Mouse (Mus musculus): ENCODE results near the gene Gpr65. TPM values are rescaled to one million over a fixed set of nuclear protein-coding genes. Genes with fewer than 3 reads are reported as not detected.
A peak's percentile ranks its signal among the peaks of the same experiment; 100 is the strongest.

Gpr65 gene
- total and polyA plus RNA-seq, 3 experiments = 31.9 to 80.5 (median 80.3) TPM

DNA sequence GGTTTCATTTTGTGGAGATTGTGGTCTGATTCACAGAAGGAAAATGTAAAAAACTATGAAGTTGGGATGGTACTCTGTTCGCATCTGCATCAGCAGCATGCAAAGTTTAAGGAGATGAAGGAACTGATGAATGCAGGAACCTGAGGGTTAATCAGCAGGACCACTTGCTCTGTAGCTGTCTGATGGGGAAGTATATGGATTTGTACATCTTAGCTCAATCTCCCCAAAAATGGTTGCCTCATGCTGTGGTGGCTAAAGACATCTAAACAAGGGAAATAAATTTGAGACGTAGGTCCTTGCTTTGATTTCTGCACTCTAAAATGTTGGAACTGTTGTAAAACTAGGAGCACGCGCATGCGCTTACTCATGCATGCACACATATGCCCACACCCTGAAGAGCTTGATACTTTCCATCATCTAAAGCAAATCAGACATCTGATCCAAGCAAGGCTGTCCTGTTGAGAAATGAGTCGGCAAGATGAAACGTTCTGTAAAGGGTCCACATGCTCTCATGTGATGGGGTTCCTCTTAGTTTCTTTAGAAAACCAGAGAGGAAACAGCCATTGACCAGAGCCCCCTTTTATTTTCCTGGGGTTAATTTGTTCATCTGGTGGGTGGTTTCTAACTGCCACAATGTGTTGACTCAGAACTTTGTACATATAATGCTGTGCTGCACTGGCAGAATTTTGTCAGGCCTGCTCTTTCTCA, 43.1 kb downstream of the Gpr65 start:
- Histone ChIP-seq H3K27me3 (replicated peaks) (no peaks in the 10 kb centered on the region), H3K4me1 (ENCODE audit: control insufficient read depth in 1 of 2, insufficient read depth in 2 of 2) (peaks cover 3 to 17% of the 10 kb centered on the region in 2 experiments; a peak in 3 of 4 replicates), H3K4me3 (replicated peaks in 1 of 3; ENCODE audit: low read depth in 2 of 3, low read length in 2 of 3, poor library complexity in 1 of 3) (no peak overlapping the region), H3K27ac (ENCODE audit: insufficient read depth, low read depth) (no peak overlapping the region), H3K9me3 (replicated peaks; ENCODE audit: low read length) (no peaks in the 10 kb centered on the region), H3K9ac (ENCODE audit: insufficient read depth, low read depth) (no peak overlapping the region), H3K4me2 (ENCODE audit: insufficient read depth, low read depth, poor library complexity, severe bottlenecking) (no peak overlapping the region), H3K36me3 (replicated peaks in 1 of 2; ENCODE audit: control insufficient read depth in 1 of 2, insufficient read depth in 1 of 2, low read length in 1 of 2) (no peaks in the 10 kb centered on the region), H3K79me2 (replicated peaks; ENCODE audit: control insufficient read depth, extremely low read depth, insufficient read depth, poor library complexity, severe bottlenecking) (no peaks in the 10 kb centered on the region)
- no peak for DNase-seq (ENCODE audit: extremely low read depth)
- in situ Hi-C loops (cut with MboI; ENCODE audit: low pct_ligation_motif_present, low pct_unique_long_range_greater_than_20kb, low sequenced_read_pairs) = no loop called here
- TF ChIP-seq RAD21 (IDR thresholded peaks at IDR 0.05; ENCODE audit: low read depth, low read length) (no peak), BHLHE40 (IDR thresholded peaks at IDR 0.05; ENCODE audit: low read depth, low read length) (no peak), JUN (IDR thresholded peaks at IDR 0.05; ENCODE audit: insufficient read depth, low read depth, low read length) (no peak), HCFC1 (IDR thresholded peaks at IDR 0.05; ENCODE audit: low read depth, low read length) (no peak), USF2 (conservative IDR thresholded peaks at IDR 0.05; ENCODE audit: low read depth, low read length) (no peak)
- dilution Hi-C loops (cut with MboI; ENCODE audit: extremely low pct_ligation_motif_present, extremely low pct_unique_long_range_greater_than_20kb, low sequenced_read_pairs) = no loop called here

DNA sequence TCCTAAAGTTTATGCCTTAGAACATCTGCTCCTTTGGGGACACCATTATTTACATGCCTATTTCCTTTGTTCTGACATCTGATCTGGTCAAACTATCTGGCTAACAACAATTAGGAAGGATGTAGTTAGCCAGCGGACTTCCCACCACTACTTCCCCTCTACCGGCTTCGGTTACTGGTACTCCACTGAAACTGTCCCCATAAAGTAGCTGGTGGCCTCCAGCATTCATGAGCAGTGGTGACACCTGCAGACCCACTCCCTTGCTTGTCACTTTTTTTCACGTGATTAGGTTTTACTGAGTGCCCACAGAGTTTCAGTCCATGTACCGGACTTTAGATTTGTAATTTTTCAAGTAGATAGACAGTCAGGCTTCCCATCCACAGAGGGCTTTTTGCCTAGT, 47.5 kb downstream of the Gpr65 start:
- Histone ChIP-seq H3K9me3 (replicated peaks; ENCODE audit: low read length) (no peaks in the 10 kb centered on the region), H3K4me1 (ENCODE audit: control insufficient read depth in 1 of 2, insufficient read depth in 2 of 2) (peaks cover 3 to 17% of the 10 kb centered on the region in 2 experiments; a peak in 3 of 4 replicates), H3K79me2 (replicated peaks; ENCODE audit: control insufficient read depth, extremely low read depth, insufficient read depth, poor library complexity, severe bottlenecking) (no peaks in the 10 kb centered on the region), H3K4me2 (ENCODE audit: insufficient read depth, low read depth, poor library complexity, severe bottlenecking) (peak overlapping the region; percentile 3; the same call in 1 of the 2 replicates), H3K27ac (ENCODE audit: insufficient read depth, low read depth) (no peak overlapping the region), H3K4me3 (replicated peaks in 1 of 3; ENCODE audit: low read depth in 2 of 3, low read length in 2 of 3, poor library complexity in 1 of 3) (no peak overlapping the region), H3K27me3 (replicated peaks) (no peaks in the 10 kb centered on the region), H3K9ac (ENCODE audit: insufficient read depth, low read depth) (no peak overlapping the region), H3K36me3 (replicated peaks in 1 of 2; ENCODE audit: control insufficient read depth in 1 of 2, insufficient read depth in 1 of 2, low read length in 1 of 2) (no peaks in the 10 kb centered on the region)
- TF ChIP-seq KAT2A (IDR thresholded peaks at IDR 0.05; ENCODE audit: insufficient replicate concordance, low read length) (no peak), BHLHE40 (IDR thresholded peaks at IDR 0.05; ENCODE audit: low read depth, low read length) (peak; percentile 89), E2F4 (IDR thresholded peaks at IDR 0.05; ENCODE audit: insufficient replicate concordance, low read depth, low read length) (no peak)
- dilution Hi-C loops (cut with MboI; ENCODE audit: extremely low pct_ligation_motif_present, extremely low pct_unique_long_range_greater_than_20kb, low sequenced_read_pairs) = no loop called here
- in situ Hi-C loops (cut with MboI; ENCODE audit: low pct_ligation_motif_present, low pct_unique_long_range_greater_than_20kb, low sequenced_read_pairs) = no loop called here
- peak; percentile 12 for DNase-seq (ENCODE audit: extremely low read depth)

DNA sequence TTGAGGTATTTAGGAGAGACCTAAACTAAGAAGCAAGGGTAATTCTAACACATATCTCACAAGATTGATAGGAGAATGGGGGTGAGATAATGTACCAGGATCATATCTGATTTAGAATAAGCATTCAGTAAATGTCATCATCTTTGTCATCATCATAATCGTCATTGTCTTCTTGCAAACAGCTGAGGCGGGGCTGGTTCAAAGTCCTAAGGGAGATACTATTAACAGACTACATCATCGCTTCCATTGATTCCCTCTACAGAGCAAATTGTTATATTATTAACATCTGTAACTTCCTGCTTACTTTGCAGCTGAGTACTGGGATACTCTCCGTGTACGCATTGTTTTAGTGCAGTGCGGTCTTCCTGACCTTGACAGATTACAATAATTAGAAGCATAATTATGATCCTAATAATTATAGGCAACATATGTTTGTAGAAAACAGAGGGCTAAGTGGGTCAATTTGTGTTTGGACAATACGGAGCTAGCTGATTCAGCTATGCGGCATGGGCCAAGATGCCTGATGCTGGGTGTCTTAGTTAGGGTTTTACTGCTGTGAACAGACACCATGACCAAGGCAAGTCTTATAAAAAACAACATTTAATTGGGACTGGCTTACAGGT, 49.4 kb downstream of the Gpr65 start:
- peaks cover 6 to 23% of the 10 kb centered on the region in 2 experiments; a peak in 3 of 4 replicates for H3K4me1 ChIP-seq (ENCODE audit: control insufficient read depth in 1 of 2, insufficient read depth in 2 of 2)
- H3K36me3 ChIP-seq (replicated peaks in 1 of 2; ENCODE audit: control insufficient read depth in 1 of 2, insufficient read depth in 1 of 2, low read length in 1 of 2) = no peaks in the 10 kb centered on the region
- H3K27me3 ChIP-seq (replicated peaks) = no peaks in the 10 kb centered on the region
- no peak for TF ChIP-seq NELFE (IDR thresholded peaks at IDR 0.05; ENCODE audit: low read depth, low read length)
- no peak for TF ChIP-seq JUND (conservative IDR thresholded peaks at IDR 0.05; ENCODE audit: low read depth, low read length)
- TF ChIP-seq KAT2A (IDR thresholded peaks at IDR 0.05; ENCODE audit: insufficient replicate concordance, low read length) = no peak
- TF ChIP-seq RCOR1 (conservative IDR thresholded peaks at IDR 0.05; ENCODE audit: low read depth, low read length) = no peak
- TF ChIP-seq MAFK (IDR thresholded peaks at IDR 0.05; ENCODE audit: insufficient replicate concordance, low read length) = no peak
- no peak for TF ChIP-seq USF1 (IDR thresholded peaks at IDR 0.05; ENCODE audit: low read depth, low read length)
- no peak for TF ChIP-seq ETS1 (conservative IDR thresholded peaks at IDR 0.05; ENCODE audit: low read depth, low read length)
- TF ChIP-seq ZMIZ1 (IDR thresholded peaks at IDR 0.05; ENCODE audit: low read depth, low read length) = no peak
- no peak for TF ChIP-seq MXI1 (IDR thresholded peaks at IDR 0.05; ENCODE audit: low read depth, low read length)
- no peak for TF ChIP-seq IRF4 (IDR thresholded peaks at IDR 0.05; ENCODE audit: low read depth, low read length)
- TF ChIP-seq GABPA (IDR thresholded peaks at IDR 0.05; ENCODE audit: insufficient replicate concordance, low read depth, low read length) = no peak
- TF ChIP-seq SIN3A (IDR thresholded peaks at IDR 0.05; ENCODE audit: low read length) = no peak
- no peak for TF ChIP-seq E2F4 (IDR thresholded peaks at IDR 0.05; ENCODE audit: insufficient replicate concordance, low read depth, low read length)
- no peak for TF ChIP-seq RAD21 (IDR thresholded peaks at IDR 0.05; ENCODE audit: low read depth, low read length)
- no peak for TF ChIP-seq MYC (IDR thresholded peaks at IDR 0.05; ENCODE audit: low read depth, low read length)
- H3K79me2 ChIP-seq (replicated peaks; ENCODE audit: control insufficient read depth, extremely low read depth, insufficient read depth, poor library complexity, severe bottlenecking) = no peaks in the 10 kb centered on the region
- in situ Hi-C loops (cut with MboI; ENCODE audit: low pct_ligation_motif_present, low pct_unique_long_range_greater_than_20kb, low sequenced_read_pairs) (no loop called here), dilution Hi-C loops (cut with MboI; ENCODE audit: extremely low pct_ligation_motif_present, extremely low pct_unique_long_range_greater_than_20kb, low sequenced_read_pairs) (no loop called here)
- DNase-seq (ENCODE audit: extremely low read depth) = no peak
- H3K4me2 ChIP-seq (ENCODE audit: insufficient read depth, low read depth, poor library complexity, severe bottlenecking) = no peak overlapping the region
- no peaks in the 10 kb centered on the region for H3K9me3 ChIP-seq (replicated peaks; ENCODE audit: low read length)
- H3K9ac ChIP-seq (ENCODE audit: insufficient read depth, low read depth) = no peak overlapping the region
- no peak overlapping the region for H3K27ac ChIP-seq (ENCODE audit: insufficient read depth, low read depth)
- no peak overlapping the region for H3K4me3 ChIP-seq (replicated peaks in 1 of 3; ENCODE audit: low read depth in 2 of 3, low read length in 2 of 3, poor library complexity in 1 of 3)

Measured in CH12.LX (cell line).